ENCODE assay signal across 7 mouse cellular contexts in genomic region chr2:23320746-23321585, GRCm38 (mm10). TPM values are rescaled to one million over a fixed set of nuclear protein-coding genes. Genes with fewer than 3 reads are reported as not detected.
DNase-seq lines count a peak whose midpoint lies in the region; ATAC-seq lines count a peak whose summit lies in the region.

Nxph2 (plus strand) TSS chr2:23321246.

- H3K9ac ChIP-seq in forebrain, embryonic 14.5 days (ENCODE audit: low read length) = peak within 1 kb of the TSS; percentile 53
- peak within 1 kb of the TSS; percentile 58 for H3K9ac ChIP-seq in midbrain, embryonic 11.5 days (ENCODE audit: low read length)

- peak; percentile 79 for ATAC-seq in forebrain, embryonic 14.5 days
- peak; percentile 80 for ATAC-seq in midbrain, embryonic 11.5 days (ENCODE audit: low FRiP score)

- H3K4me2 ChIP-seq in forebrain, embryonic 14.5 days (ENCODE audit: low read length) = peak within 1 kb of the TSS; percentile 71
- H3K4me2 ChIP-seq in midbrain, embryonic 11.5 days = peak within 1 kb of the TSS; percentile 77

- H3K4me1 ChIP-seq in forebrain, embryonic 14.5 days (ENCODE audit: control insufficient read depth, insufficient read depth, low read length) = 0 out of 2 replicates have a peak, but pooled peaks cover 3% of the 10 kb centered on the region
- no peaks in the 10 kb centered on the region for H3K4me1 ChIP-seq in midbrain, embryonic 11.5 days (ENCODE audit: control insufficient read depth, insufficient read depth, low read length)

- DNase-seq in ovary, postnatal 36 days (ENCODE audit: low spot score) = peak; percentile 6
- DNase-seq in ovary, postnatal 10 days (ENCODE audit: low spot score) = no peak
- peak; percentile 58 for DNase-seq in forebrain, embryonic 14.5 days (ENCODE audit: low spot score)
- peak; percentile 5 to 8 for DNase-seq in layer of hippocampus, adult 18-20 months (ENCODE audit: low spot score in 2 of 2)
- peak; percentile 92 for DNase-seq in midbrain, embryonic 11.5 days (ENCODE audit: low spot score, missing footprints)
- DNase-seq in testis, postnatal 10 days (ENCODE audit: low spot score) = peak; percentile 36
- no peak for DNase-seq in adrenal gland, adult 2 months

- 4% methylated on average over 31 of the region's 31 CpGs for WGBS in forebrain, embryonic 14.5 days
- 3% methylated on average over 31 of the region's 31 CpGs for WGBS in midbrain, embryonic 11.5 days

- no peaks in the 10 kb centered on the region for H3K9me3 ChIP-seq in forebrain, embryonic 14.5 days (replicated peaks; ENCODE audit: control insufficient read depth, low read length)
- no peaks in the 10 kb centered on the region for H3K9me3 ChIP-seq in midbrain, embryonic 11.5 days (ENCODE audit: control insufficient read depth, low read length)

- peak within 1 kb of the TSS; percentile 17; the same call in 1 of the 2 replicates for H3K27ac ChIP-seq in forebrain, embryonic 14.5 days (ENCODE audit: low read depth, low read length)
- H3K27ac ChIP-seq in midbrain, embryonic 11.5 days (ENCODE audit: low read depth, low read length) = no peak within 1 kb of the TSS

- no peaks in the 10 kb centered on the region for H3K36me3 ChIP-seq in forebrain, embryonic 14.5 days (ENCODE audit: control insufficient read depth, insufficient read depth, low read length)
- H3K36me3 ChIP-seq in midbrain, embryonic 11.5 days (ENCODE audit: control insufficient read depth, insufficient read depth, low read length) = no peaks in the 10 kb centered on the region

- no peaks in the 10 kb centered on the region for H3K27me3 ChIP-seq in forebrain, embryonic 14.5 days (replicated peaks; ENCODE audit: control insufficient read depth, insufficient read depth, low read length)
- no peaks in the 10 kb centered on the region; the same call in 1 of the 2 replicates for H3K27me3 ChIP-seq in midbrain, embryonic 11.5 days (ENCODE audit: control insufficient read depth, insufficient read depth, low read length)

- H3K4me3 ChIP-seq in forebrain, embryonic 14.5 days (ENCODE audit: low read depth, low read length) = peak within 1 kb of the TSS; percentile 35
- peak within 1 kb of the TSS; percentile 34 for H3K4me3 ChIP-seq in midbrain, embryonic 11.5 days (ENCODE audit: low read depth, low read length)

RNA-seq across cellular contexts. Expression of gene Nxph2, which starts in this region (rescaled TPM):
- 6.0 and 8.0 TPM in 2 replicates for polyA plus RNA-seq in forebrain, embryonic 14.5 days (2014; fragmentation: Nextera tagmentation; extraction: Ambion mirVana)
- total RNA-seq in layer of hippocampus, adult 18-20 months (2021) = 1 to 10 TPM; 1.5 to 1.8 TPM
- polyA plus RNA-seq in midbrain, embryonic 11.5 days (2014; fragmentation: Nextera tagmentation; extraction: Ambion mirVana) = 0.08 and 0.15 TPM in 2 replicates
- total RNA-seq in adrenal gland, adult 2 months (2021) = not detected
- polyA plus RNA-seq in adrenal gland, adult 2 months (2012; rRNA removed) = not detected in 2 replicates

Comparison
In these comparisons a context has a peak if more than half of its experiments do, and no peak if none do; other contexts are left out.
1. DNase-seq: peak in ovary, postnatal 36 days (single experiment), forebrain, embryonic 14.5 days (single experiment), layer of hippocampus, adult 18-20 months (2 of 2) and testis, postnatal 10 days (single experiment); none in ovary, postnatal 10 days (single experiment) and adrenal gland, adult 2 months (single experiment).
2. Peak in DNase-seq, ATAC-seq, H3K4me3 ChIP-seq, H3K9ac ChIP-seq and H3K4me2 ChIP-seq in midbrain, embryonic 11.5 days; RNA of the gene not detected or under 1 TPM.